Mouse (Mus musculus): ENCODE results near the gene Wsb2. TPM values are rescaled to one million over a fixed set of nuclear protein-coding genes. Genes with fewer than 3 reads are reported as not detected.
A peak's percentile ranks its signal among the peaks of the same experiment; 100 is the strongest.

Gene Wsb2
- total and polyA plus RNA-seq, 3 experiments, result 91.4 to 130 (median 101) TPM

DNA sequence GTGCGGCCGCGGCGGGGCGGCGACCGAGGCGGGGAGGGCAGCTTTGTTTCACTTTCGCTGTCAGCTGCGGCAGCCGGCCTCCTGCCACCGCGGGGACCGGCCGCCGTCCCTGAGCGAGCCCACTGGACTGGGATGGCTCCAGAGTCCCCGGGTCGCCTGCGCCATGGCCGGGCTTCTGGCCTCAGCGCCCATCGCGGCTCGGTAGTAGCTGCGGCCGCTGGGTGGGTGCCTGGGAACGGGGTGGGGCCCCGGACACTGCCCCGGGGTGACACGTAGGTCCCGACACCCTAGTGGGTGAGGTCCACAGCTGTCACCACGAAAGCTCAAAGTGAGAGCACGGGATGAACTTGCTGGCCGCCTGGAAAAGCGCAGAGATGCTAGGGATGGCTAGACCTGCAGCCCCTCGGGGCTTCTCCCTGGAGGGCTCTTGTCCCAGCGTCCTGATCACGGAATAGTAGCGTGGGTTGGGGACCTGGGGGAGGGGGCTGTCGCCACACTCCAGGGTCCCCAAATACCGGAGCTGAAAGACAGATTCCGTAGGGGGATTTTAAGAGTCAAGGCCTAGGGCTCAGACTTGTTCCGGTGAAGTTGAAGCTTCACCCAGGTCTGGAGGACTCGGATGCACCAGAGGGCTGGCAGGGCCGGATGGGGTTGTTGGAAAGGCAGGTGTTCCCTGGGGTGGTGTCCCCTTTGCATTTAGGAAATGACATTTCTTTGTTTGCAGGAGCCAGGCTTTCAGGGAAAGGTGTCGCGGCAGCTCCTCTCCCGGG lies 559 bp downstream of the Wsb2 start:
- Histone ChIP-seq H3K79me2 (replicated peaks; ENCODE audit: control insufficient read depth, insufficient read depth, low read length) (peaks cover 1% of the 10 kb centered on the region; the same call in 1 of the 2 replicates), H3K4me3 (peak overlapping the region; percentile 72), H3K36me3 (ENCODE audit: control insufficient read depth, insufficient read depth, low read length) (peaks cover 14% of the 10 kb centered on the region), H3K27ac (peak overlapping the region; percentile 98), H3K9ac (ENCODE audit: low read depth, low read length) (peak overlapping the region; percentile 99), H3K4me1 (ENCODE audit: control insufficient read depth, insufficient read depth, low read length) (peaks cover 21% of the 10 kb centered on the region), H3K27me3 (ENCODE audit: control insufficient read depth, insufficient read depth, low read length) (no peaks in the 10 kb centered on the region)
- WGBS, result under 1% methylated on average over 49 of the region's 49 CpGs
- TF ChIP-seq EP300 (IDR thresholded peaks at IDR 0.05; ENCODE audit: insufficient read depth, low read depth, low read length), result no peak
- TF ChIP-seq CTCF (IDR thresholded peaks at IDR 0.05), result no peak
- no peak for TF ChIP-seq POLR2A (IDR thresholded peaks at IDR 0.05; ENCODE audit: insufficient read depth, low read depth, low read length)
- DNase-seq, result peak in 1 of 2 experiments; percentile 80
- intact Hi-C loops (cut with DNase I), result loop anchor here (2.0 kb wide), 2 partner anchors 31 to 39 kb away; partner anchors contain the start of genes Rfc5 and Vsig10

DNA sequence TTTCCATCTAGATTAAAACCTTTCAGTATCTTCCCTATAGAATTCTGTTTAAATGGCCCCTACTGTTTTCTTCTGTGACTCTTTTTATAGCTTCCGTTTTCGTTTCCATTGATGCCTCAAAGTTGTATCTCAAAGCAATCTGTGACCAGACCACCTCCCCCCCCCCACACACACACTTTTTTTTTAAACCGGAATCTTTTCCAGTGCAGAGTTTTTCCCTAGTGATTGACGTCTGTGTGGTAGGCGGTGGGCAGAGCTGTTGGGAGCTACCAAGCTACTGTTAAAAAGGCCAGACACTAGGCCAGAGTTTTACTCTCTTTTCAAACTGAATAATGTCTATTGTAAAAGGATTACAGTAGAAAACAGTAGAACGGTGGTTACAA lies 1.1 kb downstream of the Wsb2 start:
- Histone ChIP-seq H3K79me2 (replicated peaks; ENCODE audit: control insufficient read depth, insufficient read depth, low read length) (peaks cover 1% of the 10 kb centered on the region), H3K27me3 (ENCODE audit: control insufficient read depth, insufficient read depth, low read length) (no peaks in the 10 kb centered on the region), H3K9ac (ENCODE audit: low read depth, low read length) (peak overlapping the region; percentile 99), H3K4me1 (ENCODE audit: control insufficient read depth, insufficient read depth, low read length) (peaks cover 27% of the 10 kb centered on the region), H3K4me3 (peak overlapping the region; percentile 72), H3K27ac (peak overlapping the region; percentile 98), H3K36me3 (ENCODE audit: control insufficient read depth, insufficient read depth, low read length) (peaks cover 17% of the 10 kb centered on the region)
- intact Hi-C loops (cut with DNase I), result no loop called here
- DNase-seq, result no peak
- WGBS, result 6% methylated on average over 6 of the region's 6 CpGs
- no peak for TF ChIP-seq EP300 (IDR thresholded peaks at IDR 0.05; ENCODE audit: insufficient read depth, low read depth, low read length)

DNA sequence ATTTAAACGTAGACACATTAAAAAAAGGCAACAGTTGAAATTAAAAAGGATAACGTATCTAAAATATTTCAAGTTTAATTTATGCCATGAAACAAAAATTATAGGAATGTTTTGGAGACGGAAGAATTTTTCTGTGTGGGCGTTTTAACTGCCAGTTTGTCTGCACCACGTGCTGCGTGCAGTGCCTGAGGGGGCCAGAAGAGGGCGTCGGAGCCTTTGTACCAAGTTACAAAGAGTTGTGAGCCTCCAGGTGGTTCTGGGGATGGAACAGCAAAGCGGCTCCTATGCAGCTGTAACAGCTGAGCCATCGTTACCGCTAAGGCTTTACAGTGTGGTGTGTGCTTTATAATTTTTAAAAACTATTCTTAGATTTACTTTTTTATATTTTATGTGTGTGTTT lies 1.6 kb downstream of the Wsb2 start:
- intact Hi-C loops (cut with DNase I), result loop anchor here (1.0 kb wide), 1 partner anchor 241 kb away; no protein-coding TSS in a partner anchor
- 44% methylated on average over 11 of the region's 11 CpGs for WGBS
- TF ChIP-seq POLR2A (IDR thresholded peaks at IDR 0.05; ENCODE audit: insufficient read depth, low read depth, low read length) (no peak), CTCF (IDR thresholded peaks at IDR 0.05) (peak; percentile 75), EP300 (IDR thresholded peaks at IDR 0.05; ENCODE audit: insufficient read depth, low read depth, low read length) (no peak)
- no peaks in the 10 kb centered on the region for H3K27me3 ChIP-seq (ENCODE audit: control insufficient read depth, insufficient read depth, low read length)
- H3K9ac ChIP-seq (ENCODE audit: low read depth, low read length), result no peak overlapping the region
- no peak overlapping the region; the same call in 1 of the 2 replicates for H3K4me3 ChIP-seq
- peaks cover 17% of the 10 kb centered on the region for H3K36me3 ChIP-seq (ENCODE audit: control insufficient read depth, insufficient read depth, low read length)
- H3K79me2 ChIP-seq (replicated peaks; ENCODE audit: control insufficient read depth, insufficient read depth, low read length), result peaks cover 1% of the 10 kb centered on the region
- peaks cover 30% of the 10 kb centered on the region for H3K4me1 ChIP-seq (ENCODE audit: control insufficient read depth, insufficient read depth, low read length)
- H3K27ac ChIP-seq, result no peak overlapping the region; the same call in 1 of the 2 replicates
- DNase-seq, result peak; percentile 30 to 62

DNA sequence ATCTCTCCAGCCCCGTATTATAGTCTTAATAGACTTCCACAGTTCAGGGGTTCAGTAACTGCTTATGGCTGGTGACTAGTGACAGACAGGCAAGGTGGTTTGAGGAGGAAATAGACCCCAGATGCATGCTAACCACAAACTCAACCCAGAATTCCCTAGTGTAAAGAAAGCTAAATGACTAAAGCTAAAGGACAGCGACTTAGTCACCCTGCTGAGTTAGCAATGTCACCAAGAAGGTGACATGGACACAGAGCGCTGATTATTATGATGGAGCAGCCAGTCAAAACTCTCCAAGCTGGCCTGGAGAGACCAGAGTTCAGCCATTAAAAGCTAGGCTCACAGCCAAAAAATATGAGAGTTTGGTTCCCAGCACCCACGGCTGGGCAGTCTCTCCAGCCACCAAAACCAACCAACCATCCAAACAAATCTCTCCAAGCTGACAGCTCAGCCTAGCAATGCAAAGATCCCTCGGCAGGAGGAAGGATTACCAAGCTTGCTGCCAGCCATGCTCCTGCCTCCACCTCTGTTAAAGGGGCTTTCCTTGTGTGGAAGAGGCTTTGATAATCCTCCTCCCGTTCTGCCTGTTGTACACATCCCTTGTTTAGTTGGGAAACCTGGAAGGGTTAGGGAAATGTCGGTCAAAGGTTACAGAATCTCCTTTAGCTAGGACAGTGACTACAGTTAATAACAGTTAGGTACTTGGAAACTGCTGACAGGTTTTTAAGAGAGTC lies 2.6 kb downstream of the Wsb2 start:
- intact Hi-C loops (cut with DNase I), result loop anchor here (1.0 kb wide), 1 partner anchor 242 kb away; no protein-coding TSS in a partner anchor
- 31% methylated on average over 7 of the region's 7 CpGs for WGBS
- DNase-seq, result peak in 1 of 2 experiments; percentile 17
- peaks cover 31% of the 10 kb centered on the region for H3K4me1 ChIP-seq (ENCODE audit: control insufficient read depth, insufficient read depth, low read length)
- TF ChIP-seq POLR2A (IDR thresholded peaks at IDR 0.05; ENCODE audit: insufficient read depth, low read depth, low read length), result no peak
- TF ChIP-seq EP300 (IDR thresholded peaks at IDR 0.05; ENCODE audit: insufficient read depth, low read depth, low read length), result no peak
- no peak for TF ChIP-seq CTCF (IDR thresholded peaks at IDR 0.05)
- H3K27ac ChIP-seq, result peak overlapping the region; percentile 10
- H3K4me3 ChIP-seq, result no peak overlapping the region
- H3K9ac ChIP-seq (ENCODE audit: low read depth, low read length), result no peak overlapping the region; the same call in 1 of the 2 replicates
- H3K79me2 ChIP-seq (replicated peaks; ENCODE audit: control insufficient read depth, insufficient read depth, low read length), result peaks cover 1% of the 10 kb centered on the region
- no peaks in the 10 kb centered on the region for H3K27me3 ChIP-seq (ENCODE audit: control insufficient read depth, insufficient read depth, low read length)
- peaks cover 17% of the 10 kb centered on the region for H3K36me3 ChIP-seq (ENCODE audit: control insufficient read depth, insufficient read depth, low read length)

- Histone ChIP-seq H3K79me2 (replicated peaks; ENCODE audit: control insufficient read depth, insufficient read depth, low read length) (peaks cover 1% of the 10 kb centered on the region), H3K27me3 (ENCODE audit: control insufficient read depth, insufficient read depth, low read length) (no peaks in the 10 kb centered on the region), H3K36me3 (ENCODE audit: control insufficient read depth, insufficient read depth, low read length) (peaks cover 17% of the 10 kb centered on the region), H3K4me1 (ENCODE audit: control insufficient read depth, insufficient read depth, low read length) (peaks cover 34% of the 10 kb centered on the region), H3K4me3 (no peak overlapping the region), H3K9ac (ENCODE audit: low read depth, low read length) (no peak overlapping the region), H3K27ac (peak overlapping the region; percentile 10)
- DNase-seq, result no peak
- TF ChIP-seq POLR2A (IDR thresholded peaks at IDR 0.05; ENCODE audit: insufficient read depth, low read depth, low read length) (no peak), CTCF (IDR thresholded peaks at IDR 0.05) (no peak), EP300 (IDR thresholded peaks at IDR 0.05; ENCODE audit: insufficient read depth, low read depth, low read length) (no peak)
- WGBS, result 52% methylated on average over 13 of the region's 13 CpGs
- intact Hi-C loops (cut with DNase I), result no loop called here
Measured at GRCm38 (mm10) chr5:117360228-117360515, 3.1 kb downstream of the Wsb2 start.

All from heart, adult 2 months (tissue).